Mouse (Mus musculus): ENCODE results near the gene Sap30bp.

Sap30bp gene

GRCm38 (mm10) chr11:115933108-115933746 lies at the start of gene Sap30bp, which contains the start of gene Recql5:
TSS of gene Sap30bp (plus strand) at chr11:115933282.
TSS of gene Recql5 (minus strand) at chr11:115933477.
- peak; percentile 97 for DNase-seq

GRCm38 (mm10) chr11:115884361-115884760 lies 48.7 kb upstream of the Sap30bp start:
- DNase-seq, result peak; percentile 25

DNA sequence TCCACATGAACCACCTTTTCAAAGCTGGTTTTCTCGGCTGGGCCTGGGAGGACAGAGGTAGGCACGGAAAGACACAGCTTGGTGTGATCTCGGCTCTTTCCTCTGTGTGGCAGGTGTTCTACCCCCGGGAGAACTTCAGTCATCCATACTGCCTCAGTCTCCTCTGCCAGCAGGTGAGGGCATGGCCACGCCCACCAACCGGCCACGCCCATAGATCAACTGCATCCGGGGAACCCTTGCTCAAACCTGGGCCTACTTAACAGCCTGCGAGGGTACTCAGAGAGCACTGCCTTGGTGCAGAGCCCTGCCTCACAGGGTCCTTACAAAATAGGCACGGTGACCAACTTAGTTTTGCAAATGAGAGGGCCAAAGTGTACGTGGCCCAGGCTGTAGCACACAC lies 47.8 kb upstream of the Sap30bp start:
- no peak for DNase-seq

DNA sequence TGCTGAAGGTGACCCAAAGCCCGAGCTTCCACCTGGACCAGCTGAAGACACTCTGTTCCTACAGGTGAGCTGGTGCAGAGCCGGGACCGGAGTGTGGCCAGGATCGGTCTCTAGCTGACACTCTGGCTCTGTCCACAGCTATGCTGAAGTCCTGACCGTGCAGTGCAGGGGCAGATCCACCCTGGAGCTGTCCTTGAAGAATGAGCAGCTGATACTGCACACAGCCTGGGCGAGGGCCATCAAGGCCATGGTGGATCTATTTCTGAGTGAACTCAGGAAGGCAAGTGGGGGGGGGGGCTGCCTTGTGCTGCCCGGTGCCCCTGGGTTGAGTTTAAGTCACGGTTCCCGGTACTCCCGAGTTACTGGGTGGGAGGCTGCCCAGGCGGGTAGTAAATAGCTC lies 46.6 kb upstream of the Sap30bp start:
- no peak for DNase-seq

DNA sequence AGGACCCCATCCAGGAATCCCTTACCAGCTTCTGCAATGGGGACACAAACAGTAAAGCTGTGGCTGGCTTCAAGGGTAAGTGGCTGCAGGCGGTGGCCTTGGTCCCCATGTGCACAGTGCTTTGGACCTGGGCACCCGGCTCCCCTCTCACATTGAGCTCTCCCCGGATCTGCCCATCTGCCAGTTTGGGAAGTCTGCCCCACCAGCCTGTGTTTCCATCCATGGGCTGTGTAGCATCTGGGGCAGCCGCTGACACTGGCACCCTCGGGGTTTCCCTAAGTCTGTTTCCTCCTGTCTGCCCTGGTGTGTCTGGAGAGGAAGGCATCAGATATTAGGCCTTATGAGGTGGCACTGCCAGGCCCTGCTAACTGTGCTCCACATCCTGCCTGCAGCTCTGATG lies 45.1 kb upstream of the Sap30bp start:
- no peak for DNase-seq

DNA sequence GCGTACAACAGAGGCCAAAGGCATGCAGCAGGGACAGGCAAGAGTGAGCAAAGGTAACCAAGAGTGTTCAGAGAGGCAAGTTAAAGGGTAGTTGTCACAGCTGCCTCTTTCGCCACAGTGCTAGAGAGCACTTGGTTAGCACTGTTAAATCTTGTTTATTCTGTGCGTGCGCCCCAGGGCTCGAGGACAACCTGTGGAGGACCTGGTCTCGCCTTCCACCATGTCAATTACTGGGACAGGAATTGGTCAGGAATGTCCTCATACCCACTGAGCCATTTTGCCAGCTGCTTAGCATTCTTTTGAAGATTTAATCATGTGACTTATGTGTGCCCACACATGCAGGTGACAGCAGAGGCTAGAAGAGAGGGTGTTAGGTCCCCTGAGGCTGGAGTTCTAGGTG lies 43.9 kb upstream of the Sap30bp start:
- DNase-seq, result no peak

DNA sequence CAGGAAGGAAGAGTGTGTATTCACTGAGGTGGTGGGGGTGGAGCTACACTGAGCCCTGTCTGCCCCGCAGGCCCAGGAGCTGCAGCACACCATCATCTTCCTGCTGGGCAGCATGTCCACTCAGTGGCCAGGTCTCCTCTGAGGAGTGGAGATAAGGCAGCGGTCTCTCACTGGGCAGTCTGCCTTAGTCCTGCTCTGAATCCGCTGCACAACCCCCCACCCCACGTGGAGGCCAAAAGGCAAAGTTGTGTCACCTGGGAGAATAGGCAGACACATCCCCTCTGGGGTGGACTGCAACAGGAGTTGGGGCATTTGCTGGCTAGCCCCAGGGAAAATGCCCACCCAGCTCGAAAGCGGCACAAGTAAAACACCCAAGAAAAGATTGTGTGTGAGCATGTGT lies 40.9 kb upstream of the Sap30bp start:
- no peak for DNase-seq

- no peak for DNase-seq
Measured at GRCm38 (mm10) chr11:115893071-115893470, 40.0 kb upstream of the Sap30bp start.

GRCm38 (mm10) chr11:115894755-115895520 lies 38.1 kb upstream of the Sap30bp start:
- DNase-seq, result peak; percentile 29

DNA sequence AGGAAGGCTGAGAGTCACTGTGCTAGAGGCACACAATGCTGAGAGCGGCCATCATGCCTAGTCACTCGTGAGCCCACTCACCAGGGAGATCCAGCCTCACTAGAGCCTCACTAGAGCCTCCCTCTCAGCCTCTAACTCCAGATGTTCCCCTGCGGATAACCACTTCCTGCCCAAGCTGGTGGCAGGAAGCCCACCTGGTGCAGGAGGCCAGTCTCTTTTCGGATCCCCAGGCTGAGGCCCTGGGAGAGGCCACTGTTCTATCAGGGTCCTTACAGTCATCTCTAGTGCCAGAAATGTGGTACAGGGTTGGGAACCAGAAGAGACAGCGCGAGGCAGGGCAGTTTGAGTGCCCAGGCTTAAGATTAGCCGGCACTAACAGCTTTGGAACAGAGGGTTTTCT lies 34.6 kb upstream of the Sap30bp start:
- DNase-seq, result no peak

DNA sequence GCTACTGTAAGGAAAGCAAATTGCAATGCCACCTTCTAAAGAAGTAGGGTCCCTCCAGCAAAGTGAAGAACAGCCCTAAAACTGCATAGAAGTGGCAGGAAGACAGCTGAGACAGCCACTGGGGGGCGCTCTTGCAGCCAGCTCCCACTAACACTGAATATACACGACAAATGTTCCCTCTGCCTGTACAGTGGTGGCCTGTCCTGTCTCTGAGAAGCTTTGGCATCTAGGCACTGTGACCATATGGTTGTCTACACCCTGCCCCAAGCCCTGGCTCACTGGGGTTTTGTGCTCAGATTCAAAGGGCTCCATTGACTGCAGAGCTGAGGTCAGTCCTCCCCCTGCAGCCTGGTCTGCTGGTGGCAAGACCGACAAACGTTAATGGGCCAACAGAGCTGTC lies 34.2 kb upstream of the Sap30bp start:
- peak; percentile 46 for DNase-seq

DNA sequence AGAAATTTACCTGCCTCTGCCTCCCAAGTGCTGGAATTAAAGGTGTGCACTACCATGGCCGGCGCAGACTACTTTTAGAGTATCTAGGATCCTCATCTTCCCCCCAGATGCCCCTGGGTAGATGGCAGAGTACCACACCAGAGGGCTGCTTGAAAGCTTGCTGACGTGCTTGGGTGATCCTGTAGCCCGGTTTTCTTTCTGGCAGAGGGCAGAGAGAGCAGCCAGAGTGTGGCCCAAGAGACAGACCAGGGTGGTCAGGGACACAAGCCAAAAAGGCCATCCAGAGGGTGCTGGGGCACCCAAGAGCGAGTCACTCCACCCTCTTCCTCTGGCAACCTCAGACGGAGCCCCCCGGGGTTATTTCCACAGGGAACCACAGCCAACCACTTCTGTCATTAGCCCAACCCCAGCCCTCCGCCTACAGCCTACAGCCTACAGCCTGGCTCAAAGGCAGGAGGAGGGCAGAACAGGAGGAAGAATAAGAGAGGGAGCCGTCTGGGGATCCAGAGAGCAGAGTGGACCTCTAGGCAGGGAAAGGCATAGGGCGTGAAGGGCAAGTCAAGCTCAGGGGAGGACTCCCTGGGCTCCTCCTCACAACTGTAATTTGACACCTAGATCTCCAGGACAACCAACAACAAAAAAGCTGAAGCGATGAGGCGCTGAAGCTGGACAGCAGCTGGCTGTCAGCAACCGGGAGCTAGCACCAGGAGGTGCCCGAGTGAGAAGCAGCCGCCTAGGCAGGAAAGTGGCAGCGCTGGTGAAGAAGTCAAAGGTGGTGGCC lies 33.4 kb upstream of the Sap30bp start, which contains the start of gene Smim5:
Gene Smim5 (plus strand): TSS at position 481 of the 781 bp plus-strand sequence.
- peak; percentile 68 for DNase-seq

DNA sequence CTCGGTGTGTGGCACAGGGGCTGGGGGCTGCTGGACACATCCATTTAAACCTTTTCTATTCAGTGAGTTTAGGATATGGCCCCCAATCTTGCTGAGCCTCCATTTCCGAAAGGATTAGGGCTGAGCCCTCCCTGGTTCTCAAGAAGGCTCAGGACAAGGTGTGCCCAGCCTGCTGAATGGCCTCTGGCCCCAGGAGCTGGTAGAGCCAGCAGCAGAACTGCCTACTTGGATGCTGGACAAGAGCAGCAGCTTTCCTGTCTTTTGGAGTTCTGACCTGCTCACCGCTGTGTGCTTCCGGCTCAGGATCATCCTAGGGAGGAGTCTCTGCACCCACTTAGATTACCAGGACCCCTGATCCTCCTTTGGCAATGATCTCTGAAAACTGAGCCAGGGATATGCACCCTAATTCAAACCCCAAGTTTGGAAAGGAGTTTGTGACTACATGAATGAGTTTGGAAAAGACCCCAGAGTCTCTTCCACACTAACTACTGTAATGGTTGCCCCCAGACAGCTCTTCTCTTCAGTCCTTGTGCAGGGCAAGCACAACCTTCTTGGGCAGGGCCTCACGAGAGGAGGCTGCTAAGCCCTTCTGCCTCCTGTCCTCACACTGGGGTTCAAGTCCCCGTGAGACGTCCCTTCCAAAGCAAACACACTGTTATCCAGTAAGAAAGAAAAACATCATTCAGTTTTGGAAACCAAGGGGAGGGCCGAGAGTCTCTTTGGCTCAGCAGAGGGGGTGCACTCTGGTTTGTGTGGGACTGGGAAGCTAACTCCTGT lies 32.3 kb upstream of the Sap30bp start:
- DNase-seq, result peak; percentile 46

DNA sequence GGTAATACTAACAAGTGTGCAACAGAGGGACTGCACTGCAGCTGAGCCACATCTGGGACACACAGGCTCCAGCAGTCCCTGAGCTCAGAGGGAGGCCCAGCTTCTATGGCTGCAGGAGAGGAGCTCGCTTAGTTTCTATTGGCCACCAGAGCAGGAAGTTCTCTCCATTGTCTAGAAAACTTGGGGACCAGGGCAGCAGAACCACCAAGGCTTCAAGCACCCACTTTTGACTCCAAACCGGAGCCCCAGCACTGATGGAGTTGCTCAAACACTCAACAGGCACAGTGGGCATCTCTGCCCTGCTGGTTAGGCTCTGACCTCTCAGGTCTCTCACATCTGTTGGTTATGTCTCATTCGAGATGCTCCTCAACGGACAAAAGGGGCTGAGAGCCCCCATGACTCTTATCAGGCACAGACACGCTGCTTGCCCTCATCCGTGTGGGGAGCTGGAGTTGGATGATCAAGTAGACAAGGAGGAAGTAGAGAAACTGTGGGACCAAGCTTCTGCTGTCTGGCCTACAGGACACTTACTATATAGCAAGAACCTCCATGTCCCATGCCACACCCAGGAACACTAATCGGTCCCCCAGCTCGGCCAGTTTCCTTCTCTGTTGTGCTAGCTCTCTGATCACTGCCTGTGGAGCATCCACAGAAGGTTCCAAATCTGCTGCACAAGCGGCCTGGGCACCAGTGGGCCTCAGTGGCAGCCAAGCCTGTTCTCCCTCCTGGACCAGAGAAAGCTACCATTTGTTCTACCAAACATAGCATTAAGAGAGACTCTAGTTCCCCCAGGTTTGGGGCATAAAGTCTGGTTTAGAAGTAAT lies 31.5 kb upstream of the Sap30bp start:
- no peak for DNase-seq

DNA sequence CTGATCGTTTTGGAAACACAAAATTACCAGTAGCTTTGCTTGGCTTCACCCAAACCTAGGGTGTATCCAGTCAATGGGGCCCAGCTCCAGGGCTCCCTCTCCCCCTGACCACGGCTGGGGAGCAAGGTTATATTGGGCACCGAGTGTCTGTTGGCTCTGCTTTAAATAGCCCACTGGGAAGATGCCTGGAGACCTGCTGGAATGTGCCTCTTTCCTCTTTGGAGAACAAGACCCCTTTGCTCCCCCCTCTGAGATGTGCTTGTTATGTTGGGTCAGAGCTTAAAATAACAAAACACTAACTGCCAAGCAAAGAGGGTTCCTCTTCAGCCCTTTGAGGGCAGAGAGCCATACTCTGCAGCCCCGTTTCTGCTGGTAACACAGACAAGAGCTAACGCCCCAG lies 30.9 kb upstream of the Sap30bp start:
- no peak for DNase-seq

DNA sequence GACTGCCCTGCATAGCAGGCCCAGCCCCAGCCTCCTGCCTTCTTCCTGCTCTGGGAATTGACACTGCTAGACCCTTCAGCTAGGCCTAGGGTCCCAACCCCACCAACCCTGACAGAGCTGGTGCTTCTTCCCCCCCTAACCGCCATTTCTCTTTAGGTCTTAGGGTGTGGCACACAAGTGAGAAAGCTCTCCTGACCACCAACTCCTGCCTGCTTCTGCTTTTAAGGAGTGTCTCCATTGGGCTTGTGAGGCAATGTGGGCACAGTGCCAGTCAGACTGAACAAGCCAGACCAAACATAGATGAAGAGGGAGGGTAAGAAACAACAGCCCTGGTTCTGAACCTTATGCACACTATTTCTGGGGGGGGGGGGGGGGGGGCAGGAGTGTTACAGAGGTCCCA lies 30.3 kb upstream of the Sap30bp start:
- DNase-seq, result peak; percentile 31

DNA sequence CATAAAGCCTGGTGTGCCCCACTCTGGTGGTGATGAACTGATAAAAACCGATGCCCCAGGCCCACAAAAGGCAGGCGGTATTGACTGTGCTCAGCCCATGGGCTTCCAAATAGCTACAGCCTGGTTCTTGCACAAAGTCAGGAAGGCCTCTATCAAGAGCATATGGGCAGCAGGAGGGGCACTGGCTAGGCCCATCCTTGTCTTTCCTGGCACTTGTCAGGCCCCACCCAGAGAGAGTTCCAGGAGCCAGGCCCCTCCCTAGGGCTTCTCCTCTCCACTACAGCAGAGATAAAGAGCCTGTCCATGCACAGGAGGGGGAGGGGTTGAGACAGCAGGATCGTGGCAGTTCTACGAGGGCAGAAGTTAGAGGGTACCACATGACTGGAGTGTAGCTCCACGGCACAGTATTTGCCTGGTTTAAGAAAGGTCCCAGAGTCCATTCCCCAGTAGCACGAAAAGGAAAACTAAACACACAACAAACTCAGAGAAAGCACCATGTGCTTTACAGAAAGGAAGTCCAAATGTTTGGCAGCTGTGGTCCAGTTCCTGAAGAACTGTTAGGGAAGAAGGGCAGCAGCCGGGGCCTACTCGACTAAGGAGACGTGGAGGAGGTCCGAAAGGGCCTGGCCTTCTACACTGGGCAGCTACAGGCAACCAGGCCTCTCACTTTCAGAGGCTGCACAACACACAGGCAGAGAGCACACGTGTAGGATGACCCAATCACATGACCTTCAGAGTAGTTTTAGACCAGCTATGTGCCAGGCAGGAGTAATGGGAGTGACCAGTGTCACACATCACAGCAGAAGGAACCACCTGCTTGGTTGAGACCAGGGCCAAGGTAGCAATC lies 29.5 kb upstream of the Sap30bp start:
- no peak for DNase-seq

DNA sequence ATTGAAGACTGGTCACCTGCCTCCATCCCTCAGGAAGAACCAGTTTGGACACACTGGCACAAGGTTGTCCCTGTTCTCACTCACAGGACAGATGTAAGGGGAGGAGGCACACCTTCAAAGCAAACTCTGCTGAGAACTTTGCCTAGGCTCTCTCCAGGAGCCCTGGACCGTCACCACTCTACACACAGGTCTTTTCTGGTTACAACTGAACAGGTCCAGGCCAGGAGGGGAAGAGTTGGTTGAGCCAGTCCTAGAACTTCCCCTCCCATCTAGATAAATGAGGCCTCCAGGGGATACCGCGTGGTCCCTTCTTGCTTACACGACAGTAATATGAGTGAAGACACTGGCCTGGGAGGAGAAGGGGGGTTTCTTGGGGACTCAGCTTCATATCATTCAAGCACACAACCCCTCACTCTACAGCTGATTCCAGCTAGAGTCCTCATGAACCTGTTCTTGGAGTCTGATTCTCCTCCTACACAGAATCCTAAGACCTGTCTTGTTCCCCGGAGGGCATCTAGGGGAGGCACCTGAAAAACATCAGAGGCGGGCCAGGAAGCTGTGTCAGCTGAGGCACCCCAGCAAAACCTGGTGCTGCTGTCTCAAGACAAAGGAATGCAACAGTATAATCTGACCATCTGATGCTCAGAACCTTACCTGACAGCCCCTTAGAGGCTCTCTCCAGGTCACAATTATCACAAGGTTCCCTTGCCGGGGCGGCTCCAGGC lies 28.7 kb upstream of the Sap30bp start:
- peak; percentile 33 for DNase-seq

DNA sequence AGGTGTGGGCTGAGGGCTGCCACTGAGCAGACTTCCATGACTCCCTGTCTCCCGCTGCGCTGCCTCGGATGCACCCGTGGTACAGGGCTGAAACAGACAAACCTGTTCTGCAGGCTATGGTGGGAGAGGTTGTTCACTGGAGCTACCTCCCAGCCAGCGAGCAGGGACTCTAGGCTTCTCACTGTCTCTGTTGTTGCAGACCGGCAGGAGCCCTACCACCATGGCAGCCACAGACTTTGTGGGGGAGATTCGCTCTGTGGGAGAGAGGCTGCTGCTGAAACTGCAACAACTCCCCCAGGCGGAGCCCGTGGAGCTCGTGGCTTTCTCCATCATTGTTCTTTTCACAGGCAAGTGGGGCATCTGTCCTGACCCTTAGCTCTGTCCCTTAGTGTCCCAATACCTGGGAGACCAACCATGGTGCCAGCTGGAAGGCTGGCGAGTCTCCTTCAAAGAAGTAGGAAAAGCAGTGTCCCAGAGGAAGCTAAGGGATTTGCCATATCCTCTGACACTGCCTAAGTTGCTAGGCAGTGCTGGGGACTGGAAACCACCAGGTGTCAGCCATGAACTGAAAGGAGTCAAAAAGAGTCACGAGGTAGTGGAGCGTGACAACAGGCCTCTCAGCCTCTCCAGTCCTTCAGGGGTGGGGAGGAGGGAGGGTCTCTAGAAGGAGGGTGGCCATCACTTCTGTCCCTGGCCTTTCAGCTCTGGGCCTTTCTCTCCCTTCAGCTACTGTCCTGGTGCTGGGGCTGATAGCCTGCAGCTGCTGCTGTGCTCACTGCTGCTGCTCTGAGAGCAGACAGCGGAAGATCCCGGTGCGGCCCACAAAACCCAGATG lies 27.9 kb upstream of the Sap30bp start:
- peak; percentile 28 for DNase-seq

Data from kidney, adult 18-20 months (tissue).